Mouse (Mus musculus): ENCODE results near the gene Plekhg4.

The Plekhg4 gene

DNA sequence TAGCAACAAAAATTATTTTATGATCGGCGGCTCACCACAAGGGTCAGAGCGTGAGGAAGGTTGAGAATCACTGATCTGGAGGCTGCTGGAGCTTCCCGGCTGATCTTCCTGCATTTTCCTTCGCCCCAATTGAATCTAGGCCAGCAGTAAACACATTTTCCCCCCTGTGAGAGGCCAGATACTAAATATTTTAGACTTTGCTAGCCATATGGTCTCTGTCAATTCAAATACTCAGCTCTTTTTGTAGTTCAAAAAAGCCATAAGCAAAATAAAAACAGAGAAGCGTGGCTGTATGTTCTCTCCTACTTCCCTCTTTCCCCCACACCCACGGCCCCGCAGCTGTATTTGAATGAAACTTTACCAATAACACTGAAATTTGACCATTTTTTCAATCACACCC, 30.4 kb downstream of the Plekhg4 start:
- no peak for DNase-seq (ENCODE audit: low spot score)

DNA sequence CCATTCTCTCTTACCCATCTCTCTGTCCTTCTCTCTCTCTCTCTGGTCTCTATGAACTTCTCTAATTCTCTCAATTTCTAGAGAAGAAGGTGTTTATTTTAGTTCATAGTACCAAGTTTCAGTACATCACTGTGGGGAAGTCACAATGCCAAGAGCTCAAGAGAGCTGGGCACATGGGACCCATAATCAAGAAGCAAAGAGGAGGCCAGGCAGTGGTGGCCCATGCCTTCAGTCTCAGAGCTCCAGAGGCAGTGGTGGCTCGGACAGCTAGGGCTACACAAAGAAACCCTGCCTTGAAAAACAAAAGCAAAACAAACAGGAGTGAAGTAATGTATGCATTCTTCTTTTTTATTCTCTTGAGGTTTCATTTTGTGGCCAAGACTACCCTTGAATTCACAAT, 31.4 kb downstream of the Plekhg4 start:
- DNase-seq (ENCODE audit: low spot score): no peak

DNA sequence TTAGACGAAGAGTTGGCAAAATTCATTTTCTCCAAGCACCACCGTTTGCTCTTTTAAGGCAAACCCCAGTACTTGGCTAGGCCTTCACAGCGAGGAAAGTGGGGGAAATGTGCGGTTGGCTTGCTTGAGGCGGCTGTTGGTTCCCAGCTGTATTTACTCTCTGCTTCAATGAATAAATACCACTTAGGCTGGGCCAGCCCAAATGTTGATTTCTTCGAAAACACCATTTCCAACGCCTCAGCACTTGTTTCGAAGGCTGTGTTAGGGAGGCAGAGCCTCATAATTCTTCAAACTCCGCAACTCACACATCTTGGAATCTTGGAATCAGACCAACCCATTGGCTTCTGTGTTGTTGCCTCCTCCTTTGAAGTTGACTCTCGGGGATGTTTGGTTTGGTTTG, 33.3 kb downstream of the Plekhg4 start:
- DNase-seq (ENCODE audit: low spot score): no peak

DNA sequence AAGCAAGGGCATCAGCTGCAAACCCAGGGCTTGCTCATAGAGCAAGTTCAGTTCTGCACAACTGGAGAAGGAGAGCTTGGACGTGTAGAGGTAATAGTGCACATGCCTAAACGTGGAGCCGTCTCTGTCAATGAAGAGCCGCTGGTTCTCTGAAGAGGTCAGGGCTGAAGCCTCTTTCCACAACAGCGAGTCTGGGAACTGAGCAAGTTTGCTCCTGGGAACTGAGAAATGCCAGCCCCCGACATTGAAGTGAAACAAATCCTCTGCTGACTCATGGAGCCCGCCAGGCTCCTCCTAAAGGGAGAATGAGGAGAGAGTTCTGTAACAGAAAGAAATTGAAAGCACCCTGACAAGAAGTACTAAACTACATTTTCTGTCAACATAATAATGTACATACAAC, 35.3 kb downstream of the Plekhg4 start:
- no peak for DNase-seq (ENCODE audit: low spot score)

DNA sequence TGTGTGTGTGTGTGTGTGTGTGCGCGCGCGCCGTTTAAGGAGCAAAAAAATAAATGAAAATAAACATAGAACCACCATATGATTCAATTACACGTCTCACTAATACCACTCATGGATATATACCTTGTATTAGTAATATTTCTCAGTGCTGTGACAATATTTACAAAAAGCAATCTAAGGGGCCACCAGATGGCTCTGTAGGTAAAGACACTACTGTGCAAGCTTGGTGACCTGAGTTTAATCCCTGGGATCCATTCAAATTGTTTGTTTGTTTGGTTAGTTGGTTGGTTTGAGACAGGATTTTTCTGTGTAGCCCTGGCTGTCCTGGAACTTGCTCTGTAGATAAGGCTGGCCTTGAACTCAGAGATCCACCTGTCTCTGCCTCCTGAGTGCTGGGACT, 36.9 kb downstream of the Plekhg4 start:
- no peak for DNase-seq (ENCODE audit: low spot score)

DNA sequence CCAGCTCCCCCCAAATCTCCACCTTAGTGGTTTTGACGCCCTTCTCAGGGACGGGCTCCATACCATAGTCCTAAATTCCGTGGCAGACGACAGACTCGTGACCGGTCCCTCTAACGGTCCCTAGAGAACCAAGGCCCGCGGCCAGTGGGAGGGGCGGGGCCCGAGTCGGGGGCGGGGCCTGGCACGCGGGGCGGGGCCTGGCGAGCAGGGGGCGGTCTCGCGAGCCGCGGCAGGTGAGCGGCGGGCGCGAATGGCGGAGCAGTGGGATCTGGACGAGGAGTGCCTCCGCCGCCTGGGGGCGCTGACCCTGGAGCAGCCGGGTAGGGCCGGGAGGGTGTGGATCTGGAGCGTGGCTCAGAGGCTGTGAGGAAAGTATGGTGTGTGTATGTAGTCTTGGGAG, 40.3 kb downstream of the Plekhg4 start, which contains the start of the genes Kctd19 and Lrrc36:
Gene Kctd19, minus strand, starts transcription at position 112 of the 400 bp plus-strand sequence.
Gene Lrrc36, plus strand, starts transcription at position 181 of the 400 bp plus-strand sequence.
- DNase-seq (ENCODE audit: low spot score): peak; percentile 29

DNA sequence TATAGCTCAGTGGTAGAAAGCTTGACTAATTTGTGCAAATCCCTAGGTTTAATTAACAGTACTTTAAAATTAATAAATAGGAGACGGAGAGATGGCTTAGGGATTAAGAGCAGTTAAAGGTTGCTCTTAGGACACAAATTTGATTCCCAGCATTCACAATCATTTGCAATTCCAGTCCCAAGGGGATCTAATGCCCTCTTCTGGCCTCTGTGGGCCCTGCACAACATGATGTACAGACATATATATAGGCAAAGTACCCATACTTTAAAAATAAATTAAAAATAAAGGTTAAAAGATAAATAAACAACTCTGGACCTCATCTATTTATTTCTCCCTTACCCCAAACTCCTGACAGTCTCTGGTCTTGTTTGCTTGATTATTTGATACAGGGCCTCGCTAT, 45.9 kb downstream of the Plekhg4 start:
- DNase-seq (ENCODE audit: low spot score): no peak

DNA sequence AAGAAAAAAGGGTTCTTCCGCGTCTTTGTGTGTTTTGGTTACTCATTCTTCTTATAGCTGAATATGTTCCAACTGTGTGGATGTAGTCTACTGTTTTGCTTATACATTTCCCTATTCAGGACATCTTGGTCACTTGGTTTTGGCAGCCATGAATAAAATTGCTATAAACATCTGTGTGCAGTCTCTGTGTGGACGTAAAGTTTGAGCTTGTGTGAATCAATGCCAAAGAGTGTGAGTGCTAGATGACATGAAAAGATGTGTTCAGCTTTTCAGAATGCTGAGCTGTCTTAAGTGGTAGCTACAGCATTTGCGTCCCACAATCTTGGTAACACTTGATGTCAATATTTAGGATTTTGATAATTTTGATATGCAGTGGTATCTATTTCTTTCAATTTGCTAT, 46.7 kb downstream of the Plekhg4 start:
- no peak for DNase-seq (ENCODE audit: low spot score)

DNA sequence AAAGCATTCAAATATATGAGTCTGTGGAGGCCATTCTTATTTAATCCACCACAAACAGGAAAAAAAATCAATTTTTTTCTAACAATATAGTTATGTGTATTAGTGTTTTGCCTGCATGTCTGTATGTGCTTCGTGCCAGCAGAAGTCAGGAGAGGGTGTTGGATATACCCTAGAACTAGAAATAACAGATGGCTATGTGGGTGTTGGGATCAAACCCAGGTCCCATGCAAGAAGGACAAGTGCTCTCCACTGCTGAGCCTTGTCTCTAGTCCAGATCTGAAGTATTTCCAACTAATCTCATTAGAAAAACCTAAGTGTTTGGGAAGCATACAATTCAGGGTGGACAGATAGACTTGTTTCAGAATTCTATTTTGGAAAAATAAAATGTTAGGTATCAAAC, 48.9 kb downstream of the Plekhg4 start:
- no peak for DNase-seq (ENCODE audit: low spot score)

DNA sequence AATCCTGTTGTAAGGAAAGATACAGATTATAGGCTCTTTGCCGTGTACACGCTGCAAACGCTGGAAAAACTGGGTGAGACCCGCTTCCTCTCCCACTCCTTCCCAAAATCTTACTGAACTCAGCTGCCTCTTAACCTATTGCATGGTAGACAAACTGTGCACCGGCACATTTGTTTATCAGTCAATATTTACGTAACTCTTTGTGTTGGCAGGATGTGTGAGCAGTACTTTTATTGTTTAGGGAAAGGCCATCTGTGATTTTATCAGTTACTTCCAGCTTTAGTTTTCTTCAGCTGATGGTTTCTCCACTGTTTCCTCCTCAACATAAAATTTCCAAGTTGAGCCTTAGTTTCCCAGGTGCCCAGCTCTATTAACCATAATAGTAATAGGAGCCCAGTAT, 53.8 kb downstream of the Plekhg4 start:
- no peak for DNase-seq (ENCODE audit: low spot score)

DNA sequence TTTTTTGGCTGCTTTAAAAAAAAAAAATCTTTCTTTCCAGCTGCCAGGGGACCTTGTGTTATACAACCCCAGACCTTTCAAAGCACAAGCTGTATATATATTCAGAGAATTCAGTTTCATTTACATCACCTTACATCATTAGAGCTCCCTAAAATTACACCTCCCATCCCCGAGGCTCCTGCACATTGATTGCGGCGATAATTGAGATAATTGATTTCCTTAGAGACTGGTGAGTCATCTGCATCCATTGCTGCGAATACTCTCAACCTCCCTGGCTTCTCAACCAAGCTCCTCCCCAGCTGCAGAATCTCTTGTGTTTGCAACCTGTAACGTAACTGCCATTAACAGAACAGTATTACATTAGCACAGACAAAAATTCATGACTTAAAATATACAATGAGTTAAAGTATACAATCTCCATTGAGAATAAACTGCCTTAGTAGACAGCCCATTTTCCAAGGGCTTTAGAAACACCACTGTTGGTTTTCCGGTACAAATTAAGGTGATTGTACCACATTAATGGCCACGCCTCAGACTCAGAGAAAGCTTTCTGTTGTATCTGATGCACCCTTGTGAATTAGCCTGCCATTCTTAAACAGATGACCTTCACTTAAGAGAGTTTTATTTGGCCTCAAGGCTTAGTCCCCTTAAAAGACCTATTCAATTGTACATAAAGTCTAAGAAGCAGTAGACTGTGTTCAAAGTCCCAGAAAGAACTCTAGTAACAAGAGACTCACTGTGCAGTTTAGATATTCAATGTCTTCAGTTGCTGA, 58.9 kb downstream of the Plekhg4 start:
- no peak for DNase-seq (ENCODE audit: low spot score)
